Comparison of ENCODE assay signal across 8 mouse cellular contexts in the genomic region with DNA sequence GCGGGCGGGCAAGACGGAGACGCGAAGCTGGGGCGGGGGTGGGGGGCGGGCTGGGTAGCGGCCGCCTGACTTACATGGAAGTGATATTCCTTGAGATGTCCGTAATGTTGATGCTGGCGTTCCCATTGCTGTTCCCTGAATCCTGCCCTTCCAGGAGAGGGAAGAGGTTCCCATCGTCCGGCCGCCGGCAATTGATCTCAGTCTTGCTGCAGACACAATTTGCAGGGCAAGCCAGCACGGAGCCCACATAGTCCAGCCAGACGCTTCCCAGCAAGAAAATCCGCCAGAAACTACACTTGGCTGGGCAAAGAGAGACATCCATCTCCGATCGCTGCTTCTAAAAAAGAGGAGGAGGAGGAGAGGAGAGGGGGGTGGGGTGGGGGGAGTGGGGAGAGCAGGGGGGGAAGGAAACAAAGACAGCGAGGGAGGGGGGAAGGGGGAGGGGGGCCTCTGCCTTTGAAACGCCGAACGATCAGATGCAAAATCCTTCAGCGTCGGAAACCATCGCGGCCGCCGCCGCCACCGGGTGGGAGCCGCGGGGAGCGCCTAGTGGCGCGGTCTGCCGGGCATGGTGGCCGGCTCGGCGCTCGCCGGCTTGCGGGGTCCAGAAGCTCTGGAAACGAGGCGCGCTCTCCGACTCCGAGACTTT.
DNase-seq lines count a peak whose midpoint lies in the region; ATAC-seq lines count a peak whose summit lies in the region.

No protein-coding gene starts in this region.

- H3K4me1 ChIP-seq in kidney, embryonic 16.5 days (ENCODE audit: insufficient read depth, low read length), result peaks cover 10% of the 10 kb centered on the region
- H3K4me1 ChIP-seq in embryonic facial prominence, embryonic 14.5 days (ENCODE audit: control insufficient read depth, insufficient read depth, low read length), result no peaks in the 10 kb centered on the region
- peaks cover 28% of the 10 kb centered on the region for H3K4me1 ChIP-seq in limb, embryonic 10.5 days
- H3K4me1 ChIP-seq in neural tube, embryonic 15.5 days, result peaks cover 46% of the 10 kb centered on the region

- H3K27me3 ChIP-seq in kidney, embryonic 16.5 days (ENCODE audit: insufficient read depth, low read length), result peaks cover 64% of the 10 kb centered on the region
- H3K27me3 ChIP-seq in embryonic facial prominence, embryonic 14.5 days (replicated peaks; ENCODE audit: control insufficient read depth, insufficient read depth, low read length), result peaks cover 83% of the 10 kb centered on the region
- H3K27me3 ChIP-seq in limb, embryonic 10.5 days (ENCODE audit: low read depth, poor library complexity, severe bottlenecking), result peaks cover 95% of the 10 kb centered on the region
- H3K27me3 ChIP-seq in neural tube, embryonic 15.5 days (replicated peaks), result 0 out of 2 replicates have a peak, but pooled peaks cover 11% of the 10 kb centered on the region

- WGBS in kidney, embryonic 16.5 days, result under 1% methylated on average over 48 of the region's 49 CpGs
- under 1% methylated on average over 41 of the region's 49 CpGs for WGBS in embryonic facial prominence, embryonic 14.5 days
- WGBS in limb, embryonic 10.5 days, result under 1% methylated on average over 48 of the region's 49 CpGs
- WGBS in neural tube, embryonic 15.5 days, result under 1% methylated on average over 43 of the region's 49 CpGs

- peak overlapping the region; percentile 54 for H3K4me3 ChIP-seq in kidney, embryonic 16.5 days (ENCODE audit: low read length)
- peak overlapping the region; percentile 48 for H3K4me3 ChIP-seq in embryonic facial prominence, embryonic 14.5 days (ENCODE audit: low read depth, low read length)
- H3K4me3 ChIP-seq in limb, embryonic 10.5 days, result peak overlapping the region; percentile 57
- peak overlapping the region; percentile 66 for H3K4me3 ChIP-seq in neural tube, embryonic 15.5 days (replicated peaks)

- no peaks in the 10 kb centered on the region for H3K36me3 ChIP-seq in kidney, embryonic 16.5 days (ENCODE audit: insufficient read depth, low read length)
- no peaks in the 10 kb centered on the region for H3K36me3 ChIP-seq in embryonic facial prominence, embryonic 14.5 days (ENCODE audit: control insufficient read depth, insufficient read depth, low read length)
- H3K36me3 ChIP-seq in limb, embryonic 10.5 days, result no peaks in the 10 kb centered on the region
- H3K36me3 ChIP-seq in neural tube, embryonic 15.5 days, result no peaks in the 10 kb centered on the region

- no peak for DNase-seq in kidney, adult 18-20 months
- DNase-seq in brain, adult 2 months (ENCODE audit: low read depth, low spot score), result peak; percentile 65
- DNase-seq in embryonic facial prominence, embryonic 14.5 days (ENCODE audit: low spot score), result peak; percentile 36
- peak; percentile 74 for DNase-seq in limb, embryonic 10.5 days (ENCODE audit: low spot score)
- no peak for DNase-seq in frontal cortex, postnatal 36 days (ENCODE audit: low spot score in 2 of 2)

- ATAC-seq in kidney, embryonic 16.5 days (ENCODE audit: low FRiP score, low TSS enrichment), result peak; percentile 76
- ATAC-seq in embryonic facial prominence, embryonic 14.5 days (ENCODE audit: low read depth), result peak; percentile 60; the same call in 1 of the 2 replicates
- ATAC-seq in neural tube, embryonic 15.5 days (ENCODE audit: low FRiP score), result peak; percentile 60
- no peak for ATAC-seq in granulocyte monocyte progenitor cell, adult 5-6 weeks (replicated peaks; ENCODE audit: poor library complexity, severe bottlenecking)

- peak overlapping the region; percentile 79 for H3K4me2 ChIP-seq in kidney, embryonic 16.5 days (replicated peaks; ENCODE audit: low read depth, low read length)
- H3K4me2 ChIP-seq in embryonic facial prominence, embryonic 14.5 days (ENCODE audit: low read depth, low read length), result peak overlapping the region; percentile 73
- peak overlapping the region; percentile 75 for H3K4me2 ChIP-seq in neural tube, embryonic 15.5 days

- H3K9me3 ChIP-seq in kidney, embryonic 16.5 days (ENCODE audit: low read length), result no peaks in the 10 kb centered on the region
- H3K9me3 ChIP-seq in embryonic facial prominence, embryonic 14.5 days (ENCODE audit: control insufficient read depth, low read length), result no peaks in the 10 kb centered on the region
- no peaks in the 10 kb centered on the region for H3K9me3 ChIP-seq in limb, embryonic 10.5 days (replicated peaks)
- H3K9me3 ChIP-seq in neural tube, embryonic 15.5 days (replicated peaks), result no peaks in the 10 kb centered on the region

- no peak overlapping the region for H3K27ac ChIP-seq in kidney, embryonic 16.5 days (ENCODE audit: low read length)
- H3K27ac ChIP-seq in embryonic facial prominence, embryonic 14.5 days (replicated peaks; ENCODE audit: low read depth, low read length), result no peak overlapping the region
- no peak overlapping the region for H3K27ac ChIP-seq in limb, embryonic 10.5 days
- H3K27ac ChIP-seq in neural tube, embryonic 15.5 days (replicated peaks), result peak overlapping the region; percentile 95

- peak overlapping the region; percentile 49 for H3K9ac ChIP-seq in kidney, embryonic 16.5 days (replicated peaks; ENCODE audit: low read length)
- peak overlapping the region; percentile 55 for H3K9ac ChIP-seq in embryonic facial prominence, embryonic 14.5 days (ENCODE audit: low read depth, low read length)
- peak overlapping the region; percentile 76 for H3K9ac ChIP-seq in neural tube, embryonic 15.5 days (replicated peaks)

Comparison
In these comparisons a context has a peak if more than half of its experiments do, and no peak if none do; other contexts are left out.
1. DNase-seq: peak in brain, adult 2 months (single experiment), embryonic facial prominence, embryonic 14.5 days (single experiment) and limb, embryonic 10.5 days (single experiment); none in kidney, adult 18-20 months (single experiment) and frontal cortex, postnatal 36 days (0 of 2).
2. Peak in every context shown above with its lines, with median percentiles within 50 percentile points of each other: H3K4me2 ChIP-seq, H3K4me3 ChIP-seq and H3K9ac ChIP-seq.